Mouse (Mus musculus) midbrain, embryonic 14.5 days (tissue): ENCODE data around the gene Ear14. TPM values are rescaled to one million over a fixed set of nuclear protein-coding genes. Genes with fewer than 3 reads are reported as not detected.
"Not testable (repeated sequence)": the region's sequence is repeated elsewhere in the genome, so short reads cannot be mapped to it uniquely, and the experiment has no call there.

ENCODE experiments used
- ATAC-seq: fragments of 200-750 bp; cut with Nextera tagmentation; 2 replicates; pipeline ENCODE4 v1.8.0; 2017; ENCODE audit warnings: moderate number of reproducible peaks, moderate library complexity; ENCODE audit not compliant: low FRiP score, low TSS enrichment
- DNase-seq: peaks from one replicate; pipeline ENCODE4 v3.0.0-alpha.2; 2015
- H3K27ac ChIP-seq: fragments of 300-500 bp; sonication (generic); replicated peaks from 2 replicates; pipeline ENCODE4 v1.5.1; 2014; ENCODE audit warnings: mild to moderate bottlenecking, low read depth, low read length, moderate library complexity
- H3K27me3 ChIP-seq: fragments of 300-500 bp; sonication (generic); 2 replicates; pipeline ENCODE4 v1.6.1; 2014; ENCODE audit warnings: low read length, control low read depth, mixed read lengths; ENCODE audit not compliant: control insufficient read depth, insufficient read depth
- H3K36me3 ChIP-seq: fragments of 300-500 bp; sonication (generic); 2 replicates; pipeline ENCODE4 v1.6.1; 2014; ENCODE audit warnings: low read length, control low read depth; ENCODE audit not compliant: control insufficient read depth, insufficient read depth
- H3K4me1 ChIP-seq: fragments of 300-500 bp; sonication (generic); 2 replicates; pipeline ENCODE4 v1.6.1; 2014; ENCODE audit warnings: mild to moderate bottlenecking, antibody characterized with exemption, low read length, control low read depth; ENCODE audit not compliant: control insufficient read depth, insufficient read depth
- H3K4me2 ChIP-seq: fragments of 300-500 bp; sonication (generic); 2 replicates; pipeline ENCODE4 v1.6.1; 2014; ENCODE audit warnings: mild to moderate bottlenecking, low read length, moderate library complexity
- H3K4me3 ChIP-seq: fragments of 300-500 bp; sonication (generic); replicated peaks from 2 replicates; pipeline ENCODE4 v1.5.1; 2014; ENCODE audit warnings: low read depth, low read length
- H3K9ac ChIP-seq: fragments of 300-500 bp; sonication (generic); replicated peaks from 2 replicates; pipeline ENCODE4 v1.6.1; 2014; ENCODE audit warnings: mild to moderate bottlenecking, low read length, moderate library complexity
- H3K9me3 ChIP-seq: fragments of 300-500 bp; sonication (generic); 2 replicates; pipeline ENCODE4 v1.6.1; 2016; ENCODE audit warnings: low read length, control low read depth, mixed read lengths; ENCODE audit not compliant: control insufficient read depth
- WGBS: fragments of 180-500 bp; shearing (Covaris S2); extraction: QIAGEN DNeasy Blood & Tissue Kit; methylation state at CpG from one replicate; pipeline ENCODE4 v1.1.7; 2014; 5-methylcytosine and 5-hydroxymethylcytosine counted together
- polyA plus RNA-seq: library from polyadenylated mRNA; unstranded; fragments of >200 nt; fragmentation: Nextera tagmentation; extraction: Ambion mirVana; gene quantifications from 2 replicates; pipeline ENCODE4 v1.2.1, GENCODE M21; 2014

Ear14 gene
- polyA plus RNA-seq, 1 experiment from 2014 or later: not detected

DNA sequence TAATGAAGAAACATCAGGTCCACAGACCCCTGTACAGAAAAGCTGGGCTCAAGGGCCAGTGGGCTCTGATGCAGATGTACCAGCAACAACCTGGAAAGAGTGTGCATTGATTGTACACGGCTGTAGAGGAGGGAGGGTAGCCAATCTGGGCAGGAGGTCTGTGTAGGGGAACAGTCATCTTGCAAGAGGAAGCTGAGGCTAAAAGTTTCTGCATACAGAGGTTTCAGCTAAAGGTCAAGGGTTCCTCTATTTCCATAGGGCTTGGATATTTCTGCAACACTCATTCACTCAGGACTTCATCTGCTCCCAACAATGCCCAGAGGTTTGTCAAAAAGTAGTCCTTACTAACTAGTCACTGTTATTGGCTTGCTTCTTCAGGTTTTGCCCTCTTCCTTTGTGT lies 34.3 kb downstream of the Ear14 start:
- not testable (repeated sequence) for H3K27ac ChIP-seq, DNase-seq, H3K9me3 ChIP-seq, H3K27me3 ChIP-seq, ATAC-seq, H3K9ac ChIP-seq, H3K36me3 ChIP-seq, H3K4me1 ChIP-seq, H3K4me2 ChIP-seq, H3K4me3 ChIP-seq
- WGBS: 91% methylated on average over 1 of the region's 1 CpGs

GRCm38 (mm10) chr14:51240899-51241298 lies 37.7 kb downstream of the Ear14 start:
- DNase-seq: peak; percentile 59
- Histone ChIP-seq H3K9me3 (no peaks in the 10 kb centered on the region), H3K4me2 (no peak overlapping the region), H3K4me1 (no peaks in the 10 kb centered on the region), H3K27me3 (no peaks in the 10 kb centered on the region), H3K9ac (no peak overlapping the region), H3K4me3 (no peak overlapping the region), H3K36me3 (no peaks in the 10 kb centered on the region), H3K27ac (no peak overlapping the region)
- no peak for ATAC-seq

GRCm38 (mm10) chr14:51247736-51248135 lies 44.5 kb downstream of the Ear14 start:
- H3K4me2 ChIP-seq: no peak overlapping the region
- no peaks in the 10 kb centered on the region for H3K27me3 ChIP-seq
- no peak overlapping the region for H3K4me3 ChIP-seq
- no peaks in the 10 kb centered on the region for H3K36me3 ChIP-seq
- DNase-seq (no peak), ATAC-seq (no peak)
- no peak overlapping the region for H3K27ac ChIP-seq
- H3K9ac ChIP-seq: no peak overlapping the region
- WGBS: 86% methylated on average over 1 of the region's 1 CpGs
- H3K4me1 ChIP-seq: no peaks in the 10 kb centered on the region
- H3K9me3 ChIP-seq: no peaks in the 10 kb centered on the region

- H3K9ac ChIP-seq: no peak overlapping the region
- ATAC-seq (no peak), DNase-seq (no peak)
- no peak overlapping the region for H3K4me2 ChIP-seq
- no peaks in the 10 kb centered on the region for H3K9me3 ChIP-seq
- no peak overlapping the region for H3K4me3 ChIP-seq
- 85% methylated on average over 3 of the region's 3 CpGs for WGBS
- no peak overlapping the region for H3K27ac ChIP-seq
- no peaks in the 10 kb centered on the region for H3K36me3 ChIP-seq
- no peaks in the 10 kb centered on the region for H3K4me1 ChIP-seq
- H3K27me3 ChIP-seq: no peaks in the 10 kb centered on the region
These were observed 47.2 kb downstream of the Ear14 start for GRCm38 (mm10) chr14:51250348-51250747.

- not testable (repeated sequence) for H3K4me2 ChIP-seq, H3K9ac ChIP-seq, DNase-seq, ATAC-seq, H3K4me1 ChIP-seq, H3K4me3 ChIP-seq, H3K9me3 ChIP-seq, H3K36me3 ChIP-seq, H3K27ac ChIP-seq, H3K27me3 ChIP-seq
These were observed 49.0 kb downstream of the Ear14 start for GRCm38 (mm10) chr14:51252206-51252605.

- ATAC-seq (no peak), DNase-seq (no peak)
- no peaks in the 10 kb centered on the region for H3K9me3 ChIP-seq
- 90% methylated on average over 1 of the region's 1 CpGs for WGBS
- H3K27ac ChIP-seq: no peak overlapping the region
- no peaks in the 10 kb centered on the region for H3K27me3 ChIP-seq
- no peaks in the 10 kb centered on the region for H3K4me1 ChIP-seq
- no peaks in the 10 kb centered on the region for H3K36me3 ChIP-seq
- H3K9ac ChIP-seq: no peak overlapping the region
- H3K4me3 ChIP-seq: no peak overlapping the region
- H3K4me2 ChIP-seq: no peak overlapping the region
These were observed 50.4 kb downstream of the Ear14 start for GRCm38 (mm10) chr14:51253569-51253968.

Other genes starting within 250 kb of the Ear14 start
- 0.19 and 0.50 TPM in 2 replicates for gene Pnp2, start 247.4 kb upstream of the Ear14 start, polyA plus RNA-seq
- gene Rnase10, start 195.6 kb upstream of the Ear14 start, polyA plus RNA-seq: not detected in 2 replicates
- gene Rnase9, start 161.5 kb upstream of the Ear14 start, polyA plus RNA-seq: not detected in 2 replicates
- not detected in 2 replicates for gene Rnase11, start 153.2 kb upstream of the Ear14 start, polyA plus RNA-seq
- gene Rnase12, start 145.7 kb upstream of the Ear14 start, polyA plus RNA-seq: 0.34 and 0.59 TPM in 2 replicates
- gene Olfr750, start 129.0 kb upstream of the Ear14 start, polyA plus RNA-seq: 0.11 TPM in 1 of 2 replicates, not detected in the other
- gene Rnase4, start 112.3 kb upstream of the Ear14 start, polyA plus RNA-seq: 9.6 and 12.7 TPM in 2 replicates
- 1.5 and 2.7 TPM in 2 replicates for gene Ang, start 112.2 kb upstream of the Ear14 start, polyA plus RNA-seq
- gene Eddm3b, start 89.0 kb upstream of the Ear14 start, polyA plus RNA-seq: not detected in 2 replicates
- gene Rnase6, start 79.5 kb upstream of the Ear14 start, polyA plus RNA-seq: 1.1 TPM in 1 of 2 replicates, not detected in the other
- 0.23 TPM in 1 of 2 replicates, not detected in the other for gene Rnase1, start 56.6 kb upstream of the Ear14 start, polyA plus RNA-seq
- gene Rnase2b, start 41.1 kb upstream of the Ear14 start, polyA plus RNA-seq: not detected in 2 replicates
- not detected in 2 replicates for gene Ang2, start 4.2 kb upstream of the Ear14 start, polyA plus RNA-seq
- gene Rnase2a, start 52.7 kb downstream of the Ear14 start, polyA plus RNA-seq: not detected in 2 replicates
- not detected in 2 replicates for gene Gm7247, start 158.4 kb downstream of the Ear14 start, polyA plus RNA-seq
- gene Vmn2r88, start 207.4 kb downstream of the Ear14 start, polyA plus RNA-seq: not detected in 2 replicates
- gene Vmn2r89, start 248.5 kb downstream of the Ear14 start, polyA plus RNA-seq: not detected in 2 replicates